Mouse (Mus musculus): ENCODE measurements around the gene Jak1. TPM values are rescaled to one million over a fixed set of nuclear protein-coding genes. Genes with fewer than 3 reads are reported as not detected.

Gene Jak1
- polyA plus RNA-seq, 1 experiment: 8.9 TPM

GRCm38 (mm10) chr4:101194170-101194569 lies 70.9 kb downstream of the Jak1 start:
- Histone ChIP-seq H3K36me3 (ENCODE audit: control insufficient read depth) (peaks cover 34% of the 10 kb centered on the region), H3K9me3 (ENCODE audit: control insufficient read depth, low read length) (no peaks in the 10 kb centered on the region), H3K27me3 (ENCODE audit: control insufficient read depth) (no peaks in the 10 kb centered on the region), H3K4me3 (replicated peaks) (no peak overlapping the region), H3K4me1 (ENCODE audit: control insufficient read depth) (peaks cover 62% of the 10 kb centered on the region)
- no peak for TF ChIP-seq GATA1 (IDR thresholded peaks at IDR 0.05; ENCODE audit: low read length)
- TF ChIP-seq TAL1 (IDR thresholded peaks at IDR 0.05; ENCODE audit: low read length): no peak

GRCm38 (mm10) chr4:101192241-101192976 lies 72.7 kb downstream of the Jak1 start:
- no peaks in the 10 kb centered on the region for H3K27me3 ChIP-seq (ENCODE audit: control insufficient read depth)
- TF ChIP-seq TAL1 (IDR thresholded peaks at IDR 0.05; ENCODE audit: low read length) (peak; percentile 37; the same call in 2 of the 3 replicates), GATA1 (IDR thresholded peaks at IDR 0.05; ENCODE audit: low read length) (peak; percentile 31; the same call in 1 of the 2 replicates)
- H3K4me1 ChIP-seq (ENCODE audit: control insufficient read depth): peaks cover 51% of the 10 kb centered on the region
- H3K36me3 ChIP-seq (ENCODE audit: control insufficient read depth): peaks cover 52% of the 10 kb centered on the region
- peak overlapping the region; percentile 8 for H3K4me3 ChIP-seq (replicated peaks)
- H3K9me3 ChIP-seq (ENCODE audit: control insufficient read depth, low read length): no peaks in the 10 kb centered on the region

GRCm38 (mm10) chr4:101187381-101187780 lies 77.7 kb downstream of the Jak1 start:
- H3K4me1 ChIP-seq (ENCODE audit: control insufficient read depth): peaks cover 18% of the 10 kb centered on the region
- H3K36me3 ChIP-seq (ENCODE audit: control insufficient read depth): peaks cover 96% of the 10 kb centered on the region
- no peak for TF ChIP-seq TAL1 (IDR thresholded peaks at IDR 0.05; ENCODE audit: low read length)
- no peak for TF ChIP-seq GATA1 (IDR thresholded peaks at IDR 0.05; ENCODE audit: low read length)

GRCm38 (mm10) chr4:101186591-101186990 lies 78.5 kb downstream of the Jak1 start:
- TF ChIP-seq TAL1 (IDR thresholded peaks at IDR 0.05; ENCODE audit: low read length): no peak
- TF ChIP-seq GATA1 (IDR thresholded peaks at IDR 0.05; ENCODE audit: low read length): no peak
- H3K36me3 ChIP-seq (ENCODE audit: control insufficient read depth): peaks cover 96% of the 10 kb centered on the region
- H3K4me3 ChIP-seq (replicated peaks): no peak overlapping the region
- no peaks in the 10 kb centered on the region for H3K9me3 ChIP-seq (ENCODE audit: control insufficient read depth, low read length)
- H3K4me1 ChIP-seq (ENCODE audit: control insufficient read depth): peaks cover 11% of the 10 kb centered on the region
- no peaks in the 10 kb centered on the region for H3K27me3 ChIP-seq (ENCODE audit: control insufficient read depth)

More at GRCm38 (mm10) chr4:101187381-101187780, 77.7 kb downstream of the Jak1 start:
- H3K4me3 ChIP-seq (replicated peaks): no peak overlapping the region
- no peaks in the 10 kb centered on the region for H3K27me3 ChIP-seq (ENCODE audit: control insufficient read depth)
- H3K9me3 ChIP-seq (ENCODE audit: control insufficient read depth, low read length): no peaks in the 10 kb centered on the region

GRCm38 (mm10) chr4:101185216-101185615 lies 79.9 kb downstream of the Jak1 start:
- TF ChIP-seq TAL1 (IDR thresholded peaks at IDR 0.05; ENCODE audit: low read length) (no peak), GATA1 (IDR thresholded peaks at IDR 0.05; ENCODE audit: low read length) (no peak)
- H3K36me3 ChIP-seq (ENCODE audit: control insufficient read depth): peaks cover 96% of the 10 kb centered on the region
- H3K9me3 ChIP-seq (ENCODE audit: control insufficient read depth, low read length): no peaks in the 10 kb centered on the region
- no peaks in the 10 kb centered on the region for H3K27me3 ChIP-seq (ENCODE audit: control insufficient read depth)
- peaks cover 10% of the 10 kb centered on the region for H3K4me1 ChIP-seq (ENCODE audit: control insufficient read depth)
- no peak overlapping the region for H3K4me3 ChIP-seq (replicated peaks)

DNA sequence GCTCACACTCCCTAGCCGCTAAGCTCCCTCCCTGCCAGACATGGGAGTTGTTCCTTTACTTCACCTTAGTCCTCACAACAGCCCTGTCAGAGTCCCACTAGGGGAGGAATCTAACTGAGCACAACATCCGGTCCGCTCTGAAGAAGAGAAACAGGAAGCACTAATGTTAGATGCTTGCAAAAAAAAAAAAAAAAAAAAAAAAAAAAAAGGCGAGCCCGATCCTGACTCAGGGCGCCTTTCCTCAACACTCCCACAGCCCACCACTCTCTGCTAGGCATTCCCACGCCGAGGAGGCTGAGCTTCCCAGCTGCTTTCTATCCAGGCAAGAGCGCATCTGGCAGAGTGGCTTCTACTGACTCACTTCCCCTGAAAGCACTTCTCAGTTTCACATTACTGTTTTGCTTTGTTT lies 82.5 kb downstream of the Jak1 start:
- peaks cover 98% of the 10 kb centered on the region for H3K36me3 ChIP-seq (ENCODE audit: control insufficient read depth)
- H3K27me3 ChIP-seq (ENCODE audit: control insufficient read depth): no peaks in the 10 kb centered on the region
- H3K4me1 ChIP-seq (ENCODE audit: control insufficient read depth): peaks cover 15% of the 10 kb centered on the region
- H3K9me3 ChIP-seq (ENCODE audit: control insufficient read depth, low read length): no peaks in the 10 kb centered on the region
- TF ChIP-seq GATA1 (IDR thresholded peaks at IDR 0.05; ENCODE audit: low read length): no peak
- TF ChIP-seq TAL1 (IDR thresholded peaks at IDR 0.05; ENCODE audit: low read length): no peak
- H3K4me3 ChIP-seq (replicated peaks): no peak overlapping the region

- TF ChIP-seq GATA1 (IDR thresholded peaks at IDR 0.05; ENCODE audit: low read length) (no peak), TAL1 (IDR thresholded peaks at IDR 0.05; ENCODE audit: low read length) (no peak)
- Histone ChIP-seq H3K4me3 (replicated peaks) (no peak overlapping the region), H3K4me1 (ENCODE audit: control insufficient read depth) (peaks cover 26% of the 10 kb centered on the region), H3K27me3 (ENCODE audit: control insufficient read depth) (no peaks in the 10 kb centered on the region), H3K36me3 (ENCODE audit: control insufficient read depth) (peaks cover 98% of the 10 kb centered on the region), H3K9me3 (ENCODE audit: control insufficient read depth, low read length) (no peaks in the 10 kb centered on the region)
Observed at GRCm38 (mm10) chr4:101180681-101181080, 84.4 kb downstream of the Jak1 start.

DNA sequence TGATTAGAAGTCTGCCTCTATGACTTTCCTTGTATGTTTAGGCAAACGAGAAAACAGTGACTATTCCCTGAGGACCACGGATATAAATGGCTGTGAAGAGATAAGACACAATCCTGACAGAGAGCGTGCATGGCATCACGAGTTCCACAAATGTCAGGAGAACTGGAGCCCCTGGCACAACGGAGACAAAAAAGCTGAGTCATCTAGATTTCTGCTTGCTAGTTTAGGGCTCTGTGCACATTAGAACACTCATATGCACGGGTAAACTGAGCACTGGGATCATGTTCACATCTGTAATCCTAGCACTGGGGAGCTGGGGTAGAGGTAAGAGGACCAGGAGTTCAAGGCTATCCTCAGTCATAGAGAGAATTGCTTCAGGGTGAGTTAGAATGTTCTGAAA lies 85.2 kb downstream of the Jak1 start:
- peaks cover 28% of the 10 kb centered on the region for H3K4me1 ChIP-seq (ENCODE audit: control insufficient read depth)

GRCm38 (mm10) chr4:101179076-101179475 lies 86.0 kb downstream of the Jak1 start:
- Histone ChIP-seq H3K9me3 (ENCODE audit: control insufficient read depth, low read length) (no peaks in the 10 kb centered on the region), H3K4me3 (replicated peaks) (no peak overlapping the region), H3K27me3 (ENCODE audit: control insufficient read depth) (no peaks in the 10 kb centered on the region), H3K36me3 (ENCODE audit: control insufficient read depth) (peaks cover 98% of the 10 kb centered on the region), H3K4me1 (ENCODE audit: control insufficient read depth) (peaks cover 28% of the 10 kb centered on the region)
- TF ChIP-seq TAL1 (IDR thresholded peaks at IDR 0.05; ENCODE audit: low read length) (no peak), GATA1 (IDR thresholded peaks at IDR 0.05; ENCODE audit: low read length) (no peak)

More for the DNA sequence above, 85.2 kb downstream of the Jak1 start:
- H3K4me3 ChIP-seq (replicated peaks): no peak overlapping the region
- no peaks in the 10 kb centered on the region for H3K9me3 ChIP-seq (ENCODE audit: control insufficient read depth, low read length)
- TF ChIP-seq GATA1 (IDR thresholded peaks at IDR 0.05; ENCODE audit: low read length): no peak
- no peak for TF ChIP-seq TAL1 (IDR thresholded peaks at IDR 0.05; ENCODE audit: low read length)
- peaks cover 98% of the 10 kb centered on the region for H3K36me3 ChIP-seq (ENCODE audit: control insufficient read depth)
- H3K27me3 ChIP-seq (ENCODE audit: control insufficient read depth): no peaks in the 10 kb centered on the region

Data from erythroblast, embryonic 14.5 days (primary cell).